Mouse (Mus musculus) erythroid progenitor cell, adult 5-6 weeks (primary cell): ENCODE data around the gene Hamp2. TPM values are rescaled to one million over a fixed set of nuclear protein-coding genes. Genes with fewer than 3 reads are reported as not detected.

Experiments
- ATAC-seq: replicated peaks from 2 replicates; pipeline ENCODE4 v1.8.0; 2016; ENCODE audit warnings: moderate number of reproducible peaks, mild to moderate bottlenecking, moderate TSS enrichment, inconsistent platforms; ENCODE audit not compliant: poor library complexity, low FRiP score, severe bottlenecking
- total RNA-seq, 2 experiments: library from RNA; stranded (forward) in 1 of 2; stranded (reverse) in 1 of 2; fragments of 150-400 nt in 1 of 2; fragments of 186-747, 209-891 nt in 1 of 2; gene quantifications; 2 replicates each; pipeline versions ENCODE4 v1.2.3 to v1.2.4; 2015 to 2017; ENCODE audit warnings: low replicate concordance in 2 of 2

Hamp2 gene
- total RNA-seq, 2 experiments from 2014 or later = not detected

DNA sequence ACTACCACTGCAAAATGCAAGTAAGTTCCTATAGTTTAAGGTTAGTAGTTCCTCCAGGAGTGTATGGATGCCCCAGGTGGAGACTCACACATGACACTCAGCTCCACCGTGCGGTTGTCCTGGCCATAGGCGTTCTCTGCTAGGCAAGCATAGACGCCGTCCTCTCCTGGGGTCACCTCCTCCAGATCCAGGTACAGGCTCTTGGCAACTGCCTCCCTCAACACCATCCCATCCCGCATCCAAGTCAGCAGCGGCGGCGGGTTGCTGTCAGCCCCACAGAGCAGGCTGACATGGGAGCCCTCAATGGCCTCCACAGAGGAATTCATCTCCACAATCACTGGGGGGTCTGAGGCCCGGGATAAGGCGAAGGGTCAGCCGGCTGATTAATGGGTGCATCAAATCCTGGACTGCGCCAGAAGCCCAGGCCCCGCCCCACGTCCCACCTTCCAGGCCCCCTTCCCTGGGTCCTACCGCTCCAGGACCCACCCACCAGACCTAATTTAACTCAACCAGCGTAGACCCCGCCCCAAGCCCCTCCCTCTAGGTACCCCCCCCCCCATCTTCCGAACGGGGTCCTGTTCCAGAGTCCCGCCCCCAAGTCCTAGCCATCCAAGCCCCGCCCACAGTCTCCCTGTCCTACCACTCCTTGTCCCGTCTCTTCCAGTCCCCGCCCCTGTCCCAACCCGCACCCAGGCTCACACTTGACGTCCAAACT, 16.0 kb downstream of the Hamp2 start:
- ATAC-seq = no peak

DNA sequence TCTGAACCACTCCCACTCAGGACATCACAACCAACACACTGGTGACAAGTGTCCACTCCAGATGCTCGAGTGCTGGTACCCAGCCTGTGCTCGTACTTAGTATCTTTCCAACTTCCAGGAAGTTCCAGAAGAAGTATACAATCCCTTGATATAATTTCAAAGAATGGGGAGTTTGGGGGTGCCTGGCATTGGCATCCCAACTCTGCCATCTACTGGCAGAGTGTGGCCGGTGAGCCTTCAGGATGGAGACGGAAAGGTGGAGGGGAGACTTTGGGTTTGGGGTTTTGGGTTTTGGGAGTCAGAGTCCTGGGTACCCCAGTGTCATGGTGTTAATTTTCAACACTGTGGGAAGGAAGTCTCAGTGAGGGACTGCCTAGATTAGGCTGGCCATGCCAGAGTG, 20.4 kb downstream of the Hamp2 start:
- ATAC-seq = no peak

DNA sequence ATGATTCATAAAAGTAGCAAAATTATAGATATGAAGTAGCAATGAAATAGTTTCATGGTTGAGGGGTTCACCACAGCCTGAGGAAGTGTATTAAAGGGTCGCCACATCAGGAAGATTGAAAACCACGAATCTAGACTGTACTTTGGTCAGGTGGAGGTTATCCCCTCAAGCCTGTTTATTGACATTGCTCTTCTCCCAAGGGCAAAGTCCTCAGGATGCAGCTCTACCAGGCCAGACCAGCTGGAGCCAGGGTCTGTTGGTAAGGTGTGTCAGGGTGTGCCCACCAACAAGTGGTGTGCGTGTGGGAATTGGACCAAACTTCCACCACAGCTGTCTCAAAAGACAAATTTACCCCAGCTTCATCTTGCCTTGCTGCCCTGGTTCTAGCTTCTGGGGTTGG, 29.3 kb downstream of the Hamp2 start:
- no peak for ATAC-seq

GRCm38 (mm10) chr7:30892515-30892914, 32.0 kb downstream of the Hamp2 start:
- no peak for ATAC-seq

GRCm38 (mm10) chr7:30891746-30892145, 32.7 kb downstream of the Hamp2 start:
- no peak for ATAC-seq

GRCm38 (mm10) chr7:30890681-30891080, 33.8 kb downstream of the Hamp2 start:
- ATAC-seq = no peak

- ATAC-seq = no peak
Measured at GRCm38 (mm10) chr7:30888786-30889185, 35.7 kb downstream of the Hamp2 start.

DNA sequence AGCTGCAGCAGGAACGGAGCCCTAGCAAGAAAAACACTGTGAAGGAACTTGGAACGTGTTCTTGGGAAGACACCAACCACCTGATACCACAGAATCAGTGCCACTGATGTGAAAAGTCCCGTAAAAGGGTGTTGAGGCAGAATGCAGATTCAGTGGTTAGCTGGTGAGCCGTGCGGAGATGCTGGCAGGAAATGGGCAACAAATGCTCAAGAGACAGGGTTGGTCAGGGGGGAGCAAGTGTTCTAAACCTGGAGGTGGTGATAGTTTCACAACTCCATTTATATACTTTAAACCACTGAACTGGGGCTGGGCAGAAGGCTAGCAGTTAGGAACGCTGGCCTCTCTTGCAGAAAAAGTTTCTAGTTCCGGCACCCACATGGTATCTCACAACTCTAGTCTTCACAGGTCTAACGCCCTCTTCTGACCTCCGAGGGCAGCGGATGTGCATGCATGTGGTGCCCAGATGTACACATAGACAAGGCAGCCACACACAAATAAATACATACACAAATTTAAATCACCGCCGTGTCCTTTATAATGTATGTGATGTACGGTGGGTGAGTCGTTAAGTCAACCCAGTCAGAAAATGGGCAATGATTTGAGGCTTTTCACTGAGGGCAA, 36.8 kb downstream of the Hamp2 start:
- no peak for ATAC-seq

DNA sequence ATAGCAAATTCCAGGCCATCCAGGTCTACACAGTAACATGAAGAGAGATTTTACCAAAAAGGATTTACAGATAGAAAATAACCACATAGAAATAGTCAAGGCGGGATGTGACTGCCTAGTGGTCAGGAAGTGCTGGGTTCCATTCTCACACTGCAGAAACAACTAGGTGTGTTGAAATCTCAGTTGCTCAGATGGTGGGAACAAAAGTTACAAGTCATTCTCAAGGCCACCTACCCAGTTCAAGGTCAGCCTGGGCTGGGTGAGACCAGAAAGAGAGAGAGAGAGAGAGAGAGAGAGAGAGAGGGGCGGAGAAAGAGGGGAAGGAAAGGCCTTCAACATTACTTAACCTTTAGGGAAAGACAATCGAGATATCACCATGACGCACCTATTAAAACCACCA, 37.6 kb downstream of the Hamp2 start:
- ATAC-seq = no peak

DNA sequence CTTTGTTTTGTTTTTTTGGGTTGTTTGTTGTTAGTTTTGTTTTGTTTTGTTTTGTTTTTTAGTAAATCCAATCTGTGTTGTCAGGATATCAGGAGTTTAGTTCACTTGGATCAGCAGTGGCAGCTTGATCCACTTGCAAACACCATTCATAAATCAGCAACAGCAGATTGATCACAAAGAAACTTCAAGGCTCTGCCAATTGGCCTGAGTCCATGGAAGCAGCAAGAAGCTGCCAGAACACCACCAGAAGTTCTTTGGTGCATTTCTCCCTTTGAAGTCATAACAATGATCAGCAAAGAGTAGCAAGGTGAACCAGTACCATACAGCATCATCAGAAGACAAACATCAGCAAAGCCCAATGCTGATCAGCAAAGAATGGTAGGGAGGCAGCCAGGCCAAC, 40.4 kb downstream of the Hamp2 start:
- no peak for ATAC-seq

DNA sequence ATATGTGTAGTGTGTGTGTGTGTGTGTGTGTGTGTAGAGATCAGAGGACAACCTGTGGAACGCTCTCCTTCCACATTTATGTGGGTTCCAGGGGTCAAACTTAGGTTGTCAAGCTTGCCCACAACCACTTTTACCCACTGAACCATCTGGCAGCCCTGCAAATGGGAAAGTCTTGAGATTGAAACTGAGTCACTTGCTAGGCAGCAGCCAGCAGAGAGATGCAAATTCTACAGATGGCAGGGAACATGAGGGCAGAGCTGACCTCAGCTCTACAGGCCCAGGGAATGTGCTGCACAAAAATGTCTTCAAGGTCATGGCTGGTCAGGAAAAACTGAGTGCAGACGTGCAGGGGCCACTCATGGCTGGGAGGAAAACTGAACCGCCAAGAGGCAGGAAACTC, 43.1 kb downstream of the Hamp2 start:
- ATAC-seq = no peak

GRCm38 (mm10) chr7:30880176-30880575, 44.3 kb downstream of the Hamp2 start, which contains the start of gene Cd22:
Cd22 (minus strand) TSS chr7:30880342.
- ATAC-seq = no peak

DNA sequence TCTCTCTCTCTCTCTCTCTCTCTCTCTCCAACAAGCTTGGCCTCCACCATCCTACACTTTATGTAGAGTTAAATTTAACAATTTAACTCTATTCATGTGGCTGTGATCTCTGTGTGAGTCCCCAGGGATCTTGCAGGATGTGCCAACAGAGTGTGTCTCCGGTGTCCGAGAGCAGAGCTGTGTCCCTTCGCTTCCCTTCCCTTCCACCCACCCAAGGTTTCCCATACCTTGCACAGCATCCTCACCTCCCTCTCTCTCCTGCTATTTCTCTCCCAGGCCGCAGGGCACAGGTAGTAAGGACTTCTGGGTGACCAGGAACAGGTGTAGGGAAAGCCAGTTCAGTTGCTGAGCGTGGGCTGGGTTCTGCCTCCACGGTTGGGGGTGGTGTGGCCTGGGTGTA, 45.5 kb downstream of the Hamp2 start:
- no peak for ATAC-seq

- ATAC-seq = no peak
Measured at GRCm38 (mm10) chr7:30873083-30873482, 51.4 kb downstream of the Hamp2 start.

Other genes starting within 250 kb of the Hamp2 start
- not detected in 2 replicates for gene 2200002J24Rik, start 225.8 kb downstream of the Hamp2 start, total RNA-seq (2015; ENCODE audit: low replicate concordance)
- gene 2200002J24Rik, start 225.8 kb downstream of the Hamp2 start, total RNA-seq (2017; ENCODE audit: low replicate concordance) = not detected in 2 replicates
- gene Atp4a, start 212.5 kb downstream of the Hamp2 start, total RNA-seq (2015; ENCODE audit: low replicate concordance) = 4.0 TPM in 1 of 2 replicates, not detected in the other
- not detected in 2 replicates for gene Atp4a, start 212.5 kb downstream of the Hamp2 start, total RNA-seq (2017; ENCODE audit: low replicate concordance)
- 5.4 and 21.0 TPM in 2 replicates for gene Tmem147, start 195.1 kb downstream of the Hamp2 start, total RNA-seq (2015; ENCODE audit: low replicate concordance)
- 5.1 and 11.2 TPM in 2 replicates for gene Tmem147, start 195.1 kb downstream of the Hamp2 start, total RNA-seq (2017; ENCODE audit: low replicate concordance)
- not detected in 2 replicates for gene Gapdhs, start 181.0 kb downstream of the Hamp2 start, total RNA-seq (2015; ENCODE audit: low replicate concordance)
- not detected in 2 replicates for gene Gapdhs, start 181.0 kb downstream of the Hamp2 start, total RNA-seq (2017; ENCODE audit: low replicate concordance)
- gene Sbsn, start 173.2 kb downstream of the Hamp2 start, total RNA-seq (2015; ENCODE audit: low replicate concordance) = not detected in 2 replicates
- gene Sbsn, start 173.2 kb downstream of the Hamp2 start, total RNA-seq (2017; ENCODE audit: low replicate concordance) = not detected in 2 replicates
- 1.7 and 9.4 TPM in 2 replicates for gene Dmkn, start 160.9 kb downstream of the Hamp2 start, total RNA-seq (2015; ENCODE audit: low replicate concordance)
- gene Dmkn, start 160.9 kb downstream of the Hamp2 start, total RNA-seq (2017; ENCODE audit: low replicate concordance) = 9.7 TPM in 1 of 2 replicates, not detected in the other
- gene Krtdap, start 136.8 kb downstream of the Hamp2 start, total RNA-seq (2015; ENCODE audit: low replicate concordance) = not detected in 2 replicates
- not detected in 2 replicates for gene Krtdap, start 136.8 kb downstream of the Hamp2 start, total RNA-seq (2017; ENCODE audit: low replicate concordance)
- 2.2 and 7.1 TPM in 2 replicates for gene Ffar2, start 100.9 kb downstream of the Hamp2 start, total RNA-seq (2015; ENCODE audit: low replicate concordance)
- 3.1 and 6.0 TPM in 2 replicates for gene Ffar2, start 100.9 kb downstream of the Hamp2 start, total RNA-seq (2017; ENCODE audit: low replicate concordance)
- gene Ffar3, start 68.5 kb downstream of the Hamp2 start, total RNA-seq (2015; ENCODE audit: low replicate concordance) = not detected in 2 replicates
- gene Ffar3, start 68.5 kb downstream of the Hamp2 start, total RNA-seq (2017; ENCODE audit: low replicate concordance) = not detected in 2 replicates
- gene Ffar1, start 63.1 kb downstream of the Hamp2 start, total RNA-seq (2015; ENCODE audit: low replicate concordance) = not detected in 2 replicates
- gene Ffar1, start 63.1 kb downstream of the Hamp2 start, total RNA-seq (2017; ENCODE audit: low replicate concordance) = not detected in 2 replicates
- 2.9 and 3.6 TPM in 2 replicates for gene Cd22, start 44.3 kb downstream of the Hamp2 start, total RNA-seq (2015; ENCODE audit: low replicate concordance)
- 1.0 and 3.3 TPM in 2 replicates for gene Cd22, start 44.3 kb downstream of the Hamp2 start, total RNA-seq (2017; ENCODE audit: low replicate concordance)
- gene Mag, start 9.8 kb downstream of the Hamp2 start, total RNA-seq (2015; ENCODE audit: low replicate concordance) = not detected in 2 replicates
- not detected in 2 replicates for gene Mag, start 9.8 kb downstream of the Hamp2 start, total RNA-seq (2017; ENCODE audit: low replicate concordance)
- not detected in 2 replicates for gene Hamp, start 19.4 kb upstream of the Hamp2 start, total RNA-seq (2015; ENCODE audit: low replicate concordance)
- not detected in 2 replicates for gene Hamp, start 19.4 kb upstream of the Hamp2 start, total RNA-seq (2017; ENCODE audit: low replicate concordance)
- 75.9 and 78.6 TPM in 2 replicates for gene Usf2, start 32.1 kb upstream of the Hamp2 start, total RNA-seq (2015; ENCODE audit: low replicate concordance)
- 121 and 139 TPM in 2 replicates for gene Usf2, start 32.1 kb upstream of the Hamp2 start, total RNA-seq (2017; ENCODE audit: low replicate concordance)
- not detected in 2 replicates for gene Lsr, start 48.8 kb upstream of the Hamp2 start, total RNA-seq (2015; ENCODE audit: low replicate concordance)
- gene Lsr, start 48.8 kb upstream of the Hamp2 start, total RNA-seq (2017; ENCODE audit: low replicate concordance) = 1.0 TPM in 1 of 2 replicates, not detected in the other
- not detected in 2 replicates for gene Fam187b, start 49.1 kb upstream of the Hamp2 start, total RNA-seq (2015; ENCODE audit: low replicate concordance)
- not detected in 2 replicates for gene Fam187b, start 49.1 kb upstream of the Hamp2 start, total RNA-seq (2017; ENCODE audit: low replicate concordance)
- gene Fxyd5, start 117.8 kb upstream of the Hamp2 start, total RNA-seq (2015; ENCODE audit: low replicate concordance) = 112 and 145 TPM in 2 replicates
- gene Fxyd5, start 117.8 kb upstream of the Hamp2 start, total RNA-seq (2017; ENCODE audit: low replicate concordance) = 54.3 and 76.5 TPM in 2 replicates
- not detected in 2 replicates for gene Fxyd7, start 126.8 kb upstream of the Hamp2 start, total RNA-seq (2015; ENCODE audit: low replicate concordance)
- not detected in 2 replicates for gene Fxyd7, start 126.8 kb upstream of the Hamp2 start, total RNA-seq (2017; ENCODE audit: low replicate concordance)
- gene Fxyd1, start 132.5 kb upstream of the Hamp2 start, total RNA-seq (2015; ENCODE audit: low replicate concordance) = not detected in 2 replicates
- not detected in 2 replicates for gene Fxyd1, start 132.5 kb upstream of the Hamp2 start, total RNA-seq (2017; ENCODE audit: low replicate concordance)
- not detected in 2 replicates for gene Lgi4, start 134.7 kb upstream of the Hamp2 start, total RNA-seq (2015; ENCODE audit: low replicate concordance)
- gene Lgi4, start 134.7 kb upstream of the Hamp2 start, total RNA-seq (2017; ENCODE audit: low replicate concordance) = 0.51 TPM in 1 of 2 replicates, not detected in the other
- not detected in 2 replicates for gene Fxyd3, start 152.0 kb upstream of the Hamp2 start, total RNA-seq (2015; ENCODE audit: low replicate concordance)
- not detected in 2 replicates for gene Fxyd3, start 152.0 kb upstream of the Hamp2 start, total RNA-seq (2017; ENCODE audit: low replicate concordance)
- gene Hpn, start 190.6 kb upstream of the Hamp2 start, total RNA-seq (2015; ENCODE audit: low replicate concordance) = 5.9 TPM in 1 of 2 replicates, not detected in the other
- not detected in 2 replicates for gene Hpn, start 190.6 kb upstream of the Hamp2 start, total RNA-seq (2017; ENCODE audit: low replicate concordance)
- not detected in 2 replicates for gene Scn1b, start 202.3 kb upstream of the Hamp2 start, total RNA-seq (2015; ENCODE audit: low replicate concordance)
- gene Scn1b, start 202.3 kb upstream of the Hamp2 start, total RNA-seq (2017; ENCODE audit: low replicate concordance) = 1.3 TPM in 1 of 2 replicates, not detected in the other
- gene Gramd1a, start 231.2 kb upstream of the Hamp2 start, total RNA-seq (2015; ENCODE audit: low replicate concordance) = 19.1 and 38.6 TPM in 2 replicates
- gene Gramd1a, start 231.2 kb upstream of the Hamp2 start, total RNA-seq (2017; ENCODE audit: low replicate concordance) = 6.7 and 29.1 TPM in 2 replicates